In genomic region chr15:50507999-50508624, GRCm38 (mm10) we compare ENCODE assay signal across 16 mouse cellular contexts.
A peak's percentile ranks its signal among the peaks of the same experiment; 100 is the strongest.
DNase-seq lines count a peak whose midpoint lies in the region; ATAC-seq and TF ChIP-seq lines count a peak whose summit lies in the region.
"Had no signal": no experiment of that assay in that cellular context is flagged by ENCODE, and none has a peak within 500 bp of the region (broad histone marks: within the 10 kb centered on the region; RNA-seq: fewer than 3 reads in every experiment).

No protein-coding gene starts in this region.

- peaks cover 32% of the 10 kb centered on the region for H3K27me3 ChIP-seq in heart, postnatal 0 days (ENCODE audit: control insufficient read depth, insufficient read depth, low read length)
- H3K27me3 ChIP-seq in liver, postnatal 0 days (ENCODE audit: insufficient read depth, low read length): no peaks in the 10 kb centered on the region
- H3K27me3 ChIP-seq: hindbrain, embryonic 15.5 days; neural tube, embryonic 12.5 days had no signal

- 15% methylated on average over 3 of the region's 3 CpGs for whole genome bisulfite sequencing in heart, postnatal 0 days
- WGBS in liver, postnatal 0 days (ENCODE audit: insufficient replicate concordance): 34% methylated on average over 3 of the region's 3 CpGs

- H3K27ac ChIP-seq in heart, postnatal 0 days (ENCODE audit: low read depth): no peak overlapping the region
- H3K27ac ChIP-seq in liver, postnatal 0 days (ENCODE audit: low read depth): no peak overlapping the region
- H3K27ac ChIP-seq: hindbrain, embryonic 15.5 days; neural tube, embryonic 12.5 days had no signal

- DNase-seq in heart, adult 8-10 months (ENCODE audit: low spot score): peak; percentile 18
- no peak for DNase-seq in heart, postnatal 4 days
- peak; percentile 56 for DNase-seq in c-Kit-positive CD71-positive TER-119-negative erythroid progenitor cells, embryonic 14.5 days (ENCODE audit: low read depth)
- DNase-seq in heart, postnatal 0 days (ENCODE audit: low spot score): no peak
- DNase-seq in liver, postnatal 0 days: no peak
- no peak for DNase-seq in thymus, postnatal 10 days (ENCODE audit: low spot score in 2 of 2)
- no peak for DNase-seq in spleen, postnatal 36 days (ENCODE audit: low spot score in 2 of 2)
- no peak for DNase-seq in layer of hippocampus, postnatal 10 days (ENCODE audit: low spot score in 2 of 2)
- DNase-seq: cerebellum, adult 9-10 months; kidney, adult 11 months; kidney, postnatal 10 days; thymus, postnatal 25 days had no signal

- peaks cover 9% of the 10 kb centered on the region; the same call in 1 of the 2 replicates for H3K4me1 ChIP-seq in heart, postnatal 0 days (ENCODE audit: control insufficient read depth, insufficient read depth)
- H3K4me1 ChIP-seq in liver, postnatal 0 days (ENCODE audit: insufficient read depth): no peaks in the 10 kb centered on the region
- H3K4me1 ChIP-seq: hindbrain, embryonic 15.5 days; neural tube, embryonic 12.5 days had no signal

- no peaks in the 10 kb centered on the region for H3K9me3 ChIP-seq in heart, postnatal 0 days (replicated peaks; ENCODE audit: control insufficient read depth, low read length)
- no peaks in the 10 kb centered on the region for H3K9me3 ChIP-seq in liver, postnatal 0 days (ENCODE audit: low read length)
- H3K9me3 ChIP-seq: hindbrain, embryonic 15.5 days; neural tube, embryonic 12.5 days had no signal

- H3K4me2 ChIP-seq in heart, postnatal 0 days (ENCODE audit: low read depth, low read length): no peak overlapping the region; the same call in 1 of the 2 replicates
- H3K4me2 ChIP-seq in liver, postnatal 0 days (ENCODE audit: low read depth, low read length): 0 out of 2 replicates have a peak overlapping the region, but pooled peaks have one; percentile 1
- H3K4me2 ChIP-seq: hindbrain, embryonic 15.5 days; neural tube, embryonic 12.5 days had no signal

- H3K9ac ChIP-seq in heart, postnatal 0 days (replicated peaks; ENCODE audit: low read depth, low read length): no peak overlapping the region
- no peak overlapping the region for H3K9ac ChIP-seq in liver, postnatal 0 days (replicated peaks)
- H3K9ac ChIP-seq: hindbrain, embryonic 15.5 days; neural tube, embryonic 12.5 days had no signal

- no peak for TF ChIP-seq CTCF in heart, postnatal 0 days (IDR thresholded peaks at IDR 0.05; ENCODE audit: low read depth)
- TF ChIP-seq CTCF in liver, postnatal 0 days (IDR thresholded peaks at IDR 0.05; ENCODE audit: low read depth): no peak

- H3K4me3 ChIP-seq in heart, postnatal 0 days (ENCODE audit: low read depth, low read length): no peak overlapping the region
- no peak overlapping the region for H3K4me3 ChIP-seq in liver, postnatal 0 days (ENCODE audit: low read depth, low read length)
- H3K4me3 ChIP-seq: hindbrain, embryonic 15.5 days; neural tube, embryonic 12.5 days had no signal

- no peaks in the 10 kb centered on the region for H3K36me3 ChIP-seq in heart, postnatal 0 days (replicated peaks; ENCODE audit: control insufficient read depth, insufficient read depth, low read length)
- no peaks in the 10 kb centered on the region for H3K36me3 ChIP-seq in liver, postnatal 0 days (replicated peaks; ENCODE audit: insufficient read depth, low read length)
- H3K36me3 ChIP-seq: hindbrain, embryonic 15.5 days; neural tube, embryonic 12.5 days had no signal

- ATAC-seq in heart, postnatal 0 days (ENCODE audit: insufficient read depth, low read depth): peak; percentile 36; the same call in 1 of the 2 replicates
- peak; percentile 19; the same call in 1 of the 2 replicates for ATAC-seq in liver, postnatal 0 days
- ATAC-seq: forebrain, embryonic 16.5 days; Patski had no signal

- TF ChIP-seq EP300 in heart, postnatal 0 days (IDR thresholded peaks at IDR 0.05; ENCODE audit: low read depth): no peak; the same call in 1 of the 2 replicates
- peak; percentile 81 for TF ChIP-seq EP300 in liver, postnatal 0 days (IDR thresholded peaks at IDR 0.05; ENCODE audit: low read depth)

Comparison
In these comparisons a context has a peak if more than half of its experiments do, and no peak if none do; other contexts are left out.
1. DNase-seq: peak in heart, adult 8-10 months (single experiment) and c-Kit-positive CD71-positive TER-119-negative erythroid progenitor cells, embryonic 14.5 days (single experiment); none in heart, postnatal 4 days (single experiment), heart, postnatal 0 days (single experiment), liver, postnatal 0 days (single experiment), thymus, postnatal 10 days (0 of 2), spleen, postnatal 36 days (0 of 2) and layer of hippocampus, postnatal 10 days (0 of 2).